Mouse (Mus musculus): ENCODE measurements at regions not wholly inside any gene's neighbourhood (a gene's known extent, or its start where the extent isn't known, plus 50 kb on each side); places are given as distances from the start of the nearest gene placed in this dataset.
A peak's percentile ranks its signal among the peaks of the same experiment; 100 is the strongest.

DNA sequence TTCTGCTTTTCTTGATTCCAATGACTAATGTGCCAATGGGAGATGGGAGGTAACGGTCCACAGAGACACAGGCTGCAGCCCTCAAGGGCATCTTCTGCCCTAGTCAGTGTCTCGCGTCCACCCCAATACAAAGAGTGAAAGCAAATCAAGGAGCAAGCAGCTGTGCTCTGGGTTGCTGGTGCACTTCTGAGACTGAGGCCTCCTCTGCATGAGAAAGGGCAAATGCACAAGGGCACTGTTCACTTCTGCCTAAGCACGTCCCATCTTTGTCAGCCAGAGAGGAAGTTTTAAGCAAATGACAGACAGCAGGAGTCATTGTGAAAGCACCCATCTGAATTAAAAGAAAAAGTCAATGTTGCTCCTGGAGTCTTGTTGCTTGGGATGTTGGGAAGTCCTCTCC lies 224.3 kb downstream of the Irx2 start:
- no peaks in the 10 kb centered on the region for H3K4me1 ChIP-seq
- no peak overlapping the region for H3K9ac ChIP-seq
- no peak for ATAC-seq (ENCODE audit: low FRiP score)
- no peaks in the 10 kb centered on the region for H3K36me3 ChIP-seq
- H3K27me3 ChIP-seq = peaks cover 2% of the 10 kb centered on the region
- no peak overlapping the region for H3K4me3 ChIP-seq
- H3K27ac ChIP-seq = no peak overlapping the region
- WGBS = 44% methylated on average over 4 of the region's 4 CpGs
- no peak overlapping the region for H3K4me2 ChIP-seq (replicated peaks)
- H3K9me3 ChIP-seq (replicated peaks) = no peaks in the 10 kb centered on the region

GRCm38 (mm10) chr13:72875921-72876320 lies 247.3 kb downstream of the Irx2 start:
- Histone ChIP-seq H3K36me3 (no peaks in the 10 kb centered on the region), H3K27me3 (no peaks in the 10 kb centered on the region), H3K9ac (no peak overlapping the region), H3K4me3 (no peak overlapping the region), H3K4me2 (replicated peaks) (no peak overlapping the region), H3K9me3 (replicated peaks) (no peaks in the 10 kb centered on the region), H3K4me1 (no peaks in the 10 kb centered on the region), H3K27ac (no peak overlapping the region)
- no peak for ATAC-seq (ENCODE audit: low FRiP score)

DNA sequence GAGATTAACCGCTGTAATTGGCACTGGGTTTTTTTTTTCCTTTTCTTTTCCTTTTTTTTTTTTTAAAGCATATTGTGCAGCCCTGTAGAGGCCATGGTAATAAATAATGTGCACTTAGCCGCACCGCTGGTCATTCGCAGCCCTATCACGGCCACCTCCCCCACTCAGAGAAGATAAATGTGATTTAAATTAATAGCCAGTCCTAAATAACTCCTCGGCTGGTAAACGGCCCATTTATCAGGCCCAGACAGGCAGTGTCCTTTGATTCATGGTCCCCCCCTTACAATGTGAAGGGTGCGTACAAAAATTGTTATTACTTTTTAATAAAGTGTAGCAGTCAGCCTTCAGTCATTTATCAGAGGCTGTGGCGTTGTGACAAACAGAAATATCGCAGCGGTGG lies 266.4 kb downstream of the Irx2 start:
- H3K4me1 ChIP-seq = peaks cover 15% of the 10 kb centered on the region; the same call in 1 of the 2 replicates
- 52% methylated on average over 11 of the region's 11 CpGs for WGBS
- no peak overlapping the region for H3K4me3 ChIP-seq
- no peak overlapping the region for H3K4me2 ChIP-seq (replicated peaks)
- H3K36me3 ChIP-seq = no peaks in the 10 kb centered on the region
- peaks cover 50% of the 10 kb centered on the region for H3K27me3 ChIP-seq
- no peaks in the 10 kb centered on the region for H3K9me3 ChIP-seq (replicated peaks)
- H3K9ac ChIP-seq = no peak overlapping the region
- ATAC-seq (ENCODE audit: low FRiP score) = peak; percentile 81
- no peak overlapping the region for H3K27ac ChIP-seq

DNA sequence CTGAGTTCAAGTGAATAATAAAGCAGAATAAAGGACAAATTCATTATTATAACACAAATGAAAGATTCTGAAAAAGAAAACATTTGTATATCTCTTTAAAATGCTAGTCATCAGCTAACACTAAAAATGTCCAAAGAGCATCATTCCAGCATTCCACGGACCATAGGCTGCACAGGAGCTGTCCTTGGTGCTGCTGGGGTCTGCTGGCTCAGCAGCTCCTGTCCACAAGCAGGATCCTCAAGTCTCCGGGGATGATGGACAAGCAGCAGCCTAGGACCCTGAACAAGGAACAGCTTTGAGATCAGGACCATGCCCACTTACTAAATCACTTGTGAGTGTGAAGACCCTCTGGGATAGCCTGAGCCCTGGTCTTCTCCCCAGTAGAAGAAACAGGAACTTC lies 274.0 kb downstream of the Irx2 start:
- Histone ChIP-seq H3K4me2 (replicated peaks) (no peak overlapping the region), H3K9ac (no peak overlapping the region), H3K36me3 (no peaks in the 10 kb centered on the region), H3K9me3 (replicated peaks) (no peaks in the 10 kb centered on the region), H3K4me3 (no peak overlapping the region), H3K27ac (no peak overlapping the region), H3K27me3 (peaks cover 21% of the 10 kb centered on the region), H3K4me1 (0 out of 2 replicates have a peak, but pooled peaks cover 3% of the 10 kb centered on the region)
- ATAC-seq (ENCODE audit: low FRiP score) = no peak
- 33% methylated on average over 2 of the region's 2 CpGs for WGBS

- WGBS = 77% methylated on average over 4 of the region's 4 CpGs
- Histone ChIP-seq H3K4me1 (no peaks in the 10 kb centered on the region), H3K36me3 (no peaks in the 10 kb centered on the region), H3K4me3 (no peak overlapping the region), H3K27me3 (no peaks in the 10 kb centered on the region), H3K9ac (no peak overlapping the region), H3K9me3 (replicated peaks) (no peaks in the 10 kb centered on the region), H3K27ac (no peak overlapping the region), H3K4me2 (replicated peaks) (no peak overlapping the region)
- no peak for ATAC-seq (ENCODE audit: low FRiP score)
These were observed 290.3 kb downstream of the Irx2 start for GRCm38 (mm10) chr13:72918895-72919294.

GRCm38 (mm10) chr13:72920368-72920767 lies 291.7 kb downstream of the Irx2 start:
- no peaks in the 10 kb centered on the region for H3K4me1 ChIP-seq
- no peaks in the 10 kb centered on the region for H3K9me3 ChIP-seq (replicated peaks)
- no peak overlapping the region for H3K4me3 ChIP-seq
- H3K36me3 ChIP-seq = no peaks in the 10 kb centered on the region
- no peak for ATAC-seq (ENCODE audit: low FRiP score)
- H3K4me2 ChIP-seq (replicated peaks) = no peak overlapping the region
- no peaks in the 10 kb centered on the region for H3K27me3 ChIP-seq
- no peak overlapping the region for H3K27ac ChIP-seq
- 24% methylated on average over 1 of the region's 1 CpGs for WGBS
- H3K9ac ChIP-seq = no peak overlapping the region

- Histone ChIP-seq H3K9me3 (replicated peaks) (no peaks in the 10 kb centered on the region), H3K27me3 (no peaks in the 10 kb centered on the region), H3K36me3 (no peaks in the 10 kb centered on the region), H3K4me1 (no peaks in the 10 kb centered on the region), H3K4me3 (no peak overlapping the region), H3K4me2 (replicated peaks) (no peak overlapping the region), H3K9ac (no peak overlapping the region), H3K27ac (no peak overlapping the region)
- no peak for ATAC-seq (ENCODE audit: low FRiP score)
- WGBS = 51% methylated on average over 6 of the region's 6 CpGs
These were observed 296.0 kb downstream of the Irx2 start for GRCm38 (mm10) chr13:72924560-72925135.

GRCm38 (mm10) chr13:72937246-72937645 lies 308.6 kb downstream of the Irx2 start:
- peaks cover 6% of the 10 kb centered on the region; the same call in 1 of the 2 replicates for H3K27me3 ChIP-seq
- no peak overlapping the region for H3K4me2 ChIP-seq (replicated peaks)
- no peak for ATAC-seq (ENCODE audit: low FRiP score)
- H3K9me3 ChIP-seq (replicated peaks) = no peaks in the 10 kb centered on the region
- no peak overlapping the region for H3K9ac ChIP-seq
- H3K27ac ChIP-seq = no peak overlapping the region
- 80% methylated on average over 4 of the region's 4 CpGs for WGBS
- no peak overlapping the region for H3K4me3 ChIP-seq
- H3K36me3 ChIP-seq = no peaks in the 10 kb centered on the region
- H3K4me1 ChIP-seq = 0 out of 2 replicates have a peak, but pooled peaks cover 6% of the 10 kb centered on the region

DNA sequence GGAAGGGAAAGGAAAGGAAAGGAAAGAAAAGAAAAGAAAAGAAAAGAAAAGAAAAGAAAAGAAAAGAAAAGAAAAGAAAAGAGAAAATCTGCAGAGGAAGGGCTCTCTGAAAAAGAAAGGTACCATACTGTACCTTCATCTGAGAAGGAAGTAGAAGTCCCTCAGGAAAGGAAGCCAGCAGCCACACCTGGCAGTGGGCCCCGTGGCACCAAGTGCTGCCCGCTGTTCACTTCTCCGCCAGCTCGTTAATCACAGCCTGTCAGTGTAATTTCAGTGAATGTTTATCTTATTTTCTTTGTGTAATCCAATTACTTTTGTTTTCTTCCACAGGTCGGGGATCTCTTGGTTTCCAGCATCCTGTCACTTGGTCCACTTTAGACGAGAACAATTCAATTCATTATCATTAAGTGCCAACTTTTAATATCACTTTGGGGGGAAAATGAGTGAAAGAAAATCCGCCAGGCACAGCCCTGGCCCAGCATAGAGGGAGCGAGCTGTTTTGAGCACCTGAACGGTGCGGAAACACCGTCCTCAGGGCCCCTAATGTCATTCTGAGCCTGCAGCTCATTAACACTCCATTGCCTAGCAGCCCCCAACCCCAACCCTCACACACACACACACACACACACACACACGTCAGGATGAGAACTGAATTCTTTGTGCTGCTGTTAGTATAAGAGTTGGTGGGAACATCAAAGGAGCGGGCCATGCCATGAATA lies 309.7 kb downstream of the Irx2 start:
- H3K36me3 ChIP-seq = no peaks in the 10 kb centered on the region
- H3K27ac ChIP-seq = no peak overlapping the region
- no peak for ATAC-seq (ENCODE audit: low FRiP score)
- no peak overlapping the region for H3K4me3 ChIP-seq
- H3K4me2 ChIP-seq (replicated peaks) = no peak overlapping the region
- peaks cover 6% of the 10 kb centered on the region; the same call in 1 of the 2 replicates for H3K27me3 ChIP-seq
- no peak overlapping the region for H3K9ac ChIP-seq
- H3K9me3 ChIP-seq (replicated peaks) = no peaks in the 10 kb centered on the region
- WGBS = 54% methylated on average over 13 of the region's 13 CpGs
- H3K4me1 ChIP-seq = 0 out of 2 replicates have a peak, but pooled peaks cover 6% of the 10 kb centered on the region

GRCm38 (mm10) chr13:72947374-72948165 lies 312.7 kb upstream of the Irx4 start:
- Histone ChIP-seq H3K4me1 (no peaks in the 10 kb centered on the region), H3K27ac (no peak overlapping the region), H3K36me3 (no peaks in the 10 kb centered on the region), H3K4me2 (replicated peaks) (no peak overlapping the region), H3K9ac (no peak overlapping the region), H3K9me3 (replicated peaks) (no peaks in the 10 kb centered on the region), H3K4me3 (no peak overlapping the region), H3K27me3 (no peaks in the 10 kb centered on the region)
- no peak for ATAC-seq (ENCODE audit: low FRiP score)
- WGBS = 56% methylated on average over 7 of the region's 7 CpGs

GRCm38 (mm10) chr13:72958616-72959518 lies 301.4 kb upstream of the Irx4 start:
- H3K36me3 ChIP-seq = no peaks in the 10 kb centered on the region
- peak; percentile 73; the same call in 1 of the 2 replicates for ATAC-seq (ENCODE audit: low FRiP score)
- H3K27ac ChIP-seq = no peak overlapping the region
- 9% methylated on average over 15 of the region's 15 CpGs for WGBS
- no peak overlapping the region for H3K4me3 ChIP-seq
- H3K27me3 ChIP-seq = peaks cover 28% of the 10 kb centered on the region
- H3K9ac ChIP-seq = no peak overlapping the region
- H3K4me2 ChIP-seq (replicated peaks) = peak overlapping the region; percentile 9; the same call in 1 of the 2 replicates
- H3K4me1 ChIP-seq = peaks cover 17% of the 10 kb centered on the region
- H3K9me3 ChIP-seq (replicated peaks) = no peaks in the 10 kb centered on the region

DNA sequence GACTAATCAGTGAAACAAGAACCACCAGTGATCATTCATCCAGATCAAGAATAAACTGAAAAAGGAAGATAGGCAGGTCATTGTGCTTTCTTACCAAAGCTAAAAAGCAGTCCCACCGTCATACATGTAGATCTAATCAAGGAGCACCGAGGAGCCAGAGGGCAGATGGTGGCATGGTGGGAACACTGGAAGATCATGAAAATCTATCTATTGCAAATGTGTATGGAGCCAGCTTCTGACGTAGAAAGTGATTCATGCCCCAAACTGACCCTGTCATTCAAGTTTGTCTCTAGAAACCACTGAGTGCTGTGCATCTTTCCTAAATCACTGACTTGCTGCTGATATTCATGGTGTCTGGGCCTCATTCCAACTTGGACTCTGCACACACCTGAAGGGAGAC lies 299.0 kb upstream of the Irx4 start:
- no peak overlapping the region for H3K27ac ChIP-seq
- 91% methylated on average over 3 of the region's 3 CpGs for WGBS
- H3K4me3 ChIP-seq = no peak overlapping the region
- H3K4me1 ChIP-seq = peaks cover 17% of the 10 kb centered on the region
- no peaks in the 10 kb centered on the region for H3K36me3 ChIP-seq
- ATAC-seq (ENCODE audit: low FRiP score) = no peak
- H3K4me2 ChIP-seq (replicated peaks) = no peak overlapping the region
- no peak overlapping the region for H3K9ac ChIP-seq
- H3K9me3 ChIP-seq (replicated peaks) = no peaks in the 10 kb centered on the region
- peaks cover 26% of the 10 kb centered on the region for H3K27me3 ChIP-seq

All from hindbrain, embryonic 12.5 days (tissue).